Mouse (Mus musculus) lung, postnatal 0 days (tissue): ENCODE measurements around the gene Opcml. TPM values are rescaled to one million over a fixed set of nuclear protein-coding genes. Genes with fewer than 3 reads are reported as not detected.

Experiments
- ATAC-seq: fragments of 200-750 bp; cut with Nextera tagmentation; 2 replicates; pipeline ENCODE4 v1.8.0; 2017; ENCODE audit warnings: moderate library complexity
- DNase-seq: peaks from one replicate; pipeline ENCODE4 v3.0.0-alpha.2; 2016; ENCODE audit warnings: low spot score
- H3K27ac ChIP-seq: fragments of 300-500 bp; sonication (generic); 2 replicates; pipeline ENCODE4 v1.5.1; 2014; ENCODE audit warnings: antibody characterized with exemption, mild to moderate bottlenecking, low read length, mixed read lengths
- H3K27me3 ChIP-seq: fragments of 300-500 bp; sonication (generic); replicated peaks from 2 replicates; pipeline ENCODE4 v1.6.1; 2014; ENCODE audit warnings: low read length, mixed read lengths; ENCODE audit not compliant: insufficient read depth
- H3K36me3 ChIP-seq: fragments of 300-500 bp; sonication (generic); 2 replicates; pipeline ENCODE4 v1.6.1; 2014; ENCODE audit warnings: low read length, mixed read lengths; ENCODE audit not compliant: insufficient read depth
- H3K4me1 ChIP-seq: fragments of 300-500 bp; sonication (generic); 2 replicates; pipeline ENCODE4 v1.6.1; 2014; ENCODE audit warnings: antibody characterized with exemption, low read depth, low read length, mixed read lengths; ENCODE audit not compliant: insufficient read depth
- H3K4me2 ChIP-seq: fragments of 300-500 bp; sonication (generic); replicated peaks from 2 replicates; pipeline ENCODE4 v1.6.1; 2014; ENCODE audit warnings: low read depth, mild to moderate bottlenecking, low read length, moderate library complexity, mixed read lengths
- H3K4me3 ChIP-seq: fragments of 300-500 bp; sonication (generic); 2 replicates; pipeline ENCODE4 v1.5.1; 2014; ENCODE audit warnings: low read depth, low read length
- H3K9ac ChIP-seq: fragments of 300-500 bp; sonication (generic); replicated peaks from 2 replicates; pipeline ENCODE4 v1.6.1; 2014; ENCODE audit warnings: low read depth, mild to moderate bottlenecking
- H3K9me3 ChIP-seq: fragments of 300-500 bp; sonication (generic); 2 replicates; pipeline ENCODE4 v1.6.1; 2016; ENCODE audit warnings: low read length, mixed read lengths
- CTCF ChIP-seq: IDR thresholded peaks from 2 replicates; pipeline ENCODE4 v1.5.1; 2016; ENCODE audit warnings: antibody characterized with exemption, mild to moderate bottlenecking
- EP300 ChIP-seq: IDR thresholded peaks from 2 replicates; pipeline ENCODE4 v1.6.1; 2016; ENCODE audit warnings: antibody characterized with exemption, mild to moderate bottlenecking, control low read depth
- WGBS: fragments of 180-500 bp; shearing (Covaris S2); extraction: QIAGEN DNeasy Blood & Tissue Kit; methylation state at CpG from one replicate; pipeline ENCODE4 v1.1.7; 2014; 5-methylcytosine and 5-hydroxymethylcytosine counted together
- polyA plus RNA-seq: library from polyadenylated mRNA; unstranded; fragments of >200 nt; fragmentation: Nextera tagmentation; extraction: Ambion mirVana; gene quantifications from 2 replicates; pipeline ENCODE4 v1.2.1, GENCODE M21; 2015

Gene Opcml
- polyA plus RNA-seq, 1 experiment from 2014 or later, result 2.5 TPM

DNA sequence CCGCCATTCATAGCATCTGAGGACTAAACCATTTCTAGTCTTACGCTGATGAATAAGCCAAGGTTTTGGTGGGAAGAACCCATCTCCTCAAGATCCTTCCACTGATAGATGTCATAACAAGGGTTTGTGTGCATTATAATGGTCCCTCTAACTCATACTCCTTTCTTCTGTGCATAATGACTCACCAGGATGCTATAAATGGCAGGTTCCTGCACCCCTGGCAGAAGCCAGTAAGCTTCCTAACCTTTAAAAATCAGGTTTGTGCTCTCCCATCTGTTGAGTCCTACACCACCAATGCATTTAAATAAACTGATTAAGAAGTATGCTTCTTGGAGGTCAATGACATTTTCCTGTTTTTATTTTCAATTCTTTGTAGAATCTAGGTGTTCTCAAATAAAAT is 929.6 kb downstream of the Opcml start:
- WGBS, result 75% methylated on average over 2 of the region's 2 CpGs
- no peak for ATAC-seq
- no peak overlapping the region for H3K4me3 ChIP-seq
- TF ChIP-seq CTCF, result no peak
- no peak for TF ChIP-seq EP300
- no peak overlapping the region for H3K4me2 ChIP-seq
- no peaks in the 10 kb centered on the region for H3K36me3 ChIP-seq
- no peak overlapping the region for H3K9ac ChIP-seq
- no peak overlapping the region for H3K27ac ChIP-seq
- H3K9me3 ChIP-seq, result no peaks in the 10 kb centered on the region
- no peaks in the 10 kb centered on the region for H3K4me1 ChIP-seq
- DNase-seq, result no peak
- no peaks in the 10 kb centered on the region for H3K27me3 ChIP-seq

DNA sequence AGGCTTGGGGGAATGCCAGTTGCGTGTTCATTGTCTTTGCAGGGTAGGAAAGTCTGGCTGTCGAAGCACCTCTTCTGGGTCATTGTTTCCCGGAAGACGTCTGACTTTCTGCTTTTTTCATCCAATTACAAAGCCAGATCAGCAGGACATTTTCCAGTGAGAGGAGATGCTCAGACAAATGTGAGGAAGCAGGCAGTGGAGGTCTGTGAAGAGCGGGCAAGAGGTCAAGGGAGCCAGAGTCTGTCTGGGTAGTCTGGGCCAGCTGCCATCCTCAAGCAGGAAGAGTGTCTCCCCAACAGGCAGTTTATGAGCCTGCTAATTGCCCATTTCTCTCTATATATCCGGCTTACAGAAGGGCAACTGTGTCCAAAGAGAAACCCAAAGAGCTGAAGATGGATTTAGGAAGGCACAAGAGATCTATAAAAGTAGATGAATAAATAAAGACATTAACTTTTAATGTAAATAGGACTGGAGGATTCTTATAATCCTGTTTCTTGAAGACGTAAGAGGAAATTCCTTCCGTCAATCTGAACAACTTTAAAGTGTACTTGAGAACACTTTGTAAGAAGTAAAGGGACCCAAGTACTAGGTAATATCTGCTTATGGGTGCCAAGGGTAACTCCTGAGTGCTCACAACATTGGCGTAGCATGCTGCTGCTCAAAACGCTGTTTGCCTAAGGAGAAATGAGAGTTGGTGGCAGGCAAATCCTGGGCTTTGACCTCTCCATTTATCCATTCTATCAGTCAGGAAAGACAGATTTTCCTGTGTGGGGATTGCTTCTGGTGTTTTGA is 941.4 kb downstream of the Opcml start:
- Histone ChIP-seq H3K27ac (no peak overlapping the region), H3K9me3 (no peaks in the 10 kb centered on the region), H3K4me3 (no peak overlapping the region), H3K4me1 (no peaks in the 10 kb centered on the region), H3K4me2 (no peak overlapping the region), H3K36me3 (no peaks in the 10 kb centered on the region), H3K9ac (no peak overlapping the region), H3K27me3 (no peaks in the 10 kb centered on the region)
- TF ChIP-seq CTCF (no peak), EP300 (0 out of 2 replicates have a peak, but pooled peaks have one; percentile 15)
- ATAC-seq (peak; percentile 69), DNase-seq (peak; percentile 70)
- WGBS, result 55% methylated on average over 10 of the region's 10 CpGs

DNA sequence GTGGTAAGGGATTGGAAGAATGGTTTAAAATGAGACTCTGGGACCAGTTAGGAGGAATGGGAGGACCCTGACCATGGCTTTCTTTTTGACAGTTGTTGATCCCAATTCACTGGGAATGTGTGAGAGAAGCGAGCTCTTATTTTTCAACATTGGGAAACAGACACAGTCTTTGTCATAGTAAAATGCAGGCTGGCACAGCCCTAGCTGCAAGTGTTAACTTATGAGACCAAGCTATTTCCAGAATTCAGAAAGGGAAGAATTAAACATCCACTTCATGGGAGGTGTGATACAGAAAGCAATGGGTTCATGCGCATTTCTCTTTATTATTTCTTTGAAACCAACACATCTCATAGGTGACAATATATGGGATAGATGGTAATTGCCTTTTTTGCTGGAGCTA is 947.4 kb downstream of the Opcml start:
- no peak for TF ChIP-seq EP300
- TF ChIP-seq CTCF, result no peak
- Histone ChIP-seq H3K27ac (no peak overlapping the region), H3K4me2 (no peak overlapping the region), H3K4me1 (no peaks in the 10 kb centered on the region), H3K27me3 (no peaks in the 10 kb centered on the region), H3K9me3 (no peaks in the 10 kb centered on the region), H3K4me3 (no peak overlapping the region), H3K36me3 (no peaks in the 10 kb centered on the region), H3K9ac (no peak overlapping the region)
- no peak for ATAC-seq
- 92% methylated on average over 2 of the region's 2 CpGs for WGBS
- no peak for DNase-seq

DNA sequence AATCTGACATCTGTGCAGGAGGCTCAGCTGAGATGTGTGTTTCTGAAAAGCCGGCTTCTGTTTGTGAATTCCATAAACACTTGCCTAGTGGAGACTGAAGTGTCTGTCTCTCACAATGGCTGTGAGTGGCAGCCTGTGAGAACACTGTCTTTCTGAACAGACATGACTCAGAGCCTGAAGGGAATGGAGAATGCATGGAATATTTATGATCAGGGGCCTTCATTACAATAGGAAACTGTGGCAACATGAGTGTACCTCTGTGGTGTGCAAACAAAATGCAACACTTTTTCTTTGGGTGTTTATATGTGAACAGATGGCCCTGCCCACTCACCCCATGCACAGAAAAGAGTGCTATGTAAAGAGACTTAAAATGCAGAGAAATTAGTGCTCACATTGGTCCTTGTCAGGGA is 947.9 kb downstream of the Opcml start:
- Histone ChIP-seq H3K4me3 (no peak overlapping the region), H3K27me3 (no peaks in the 10 kb centered on the region), H3K4me1 (no peaks in the 10 kb centered on the region), H3K9me3 (no peaks in the 10 kb centered on the region), H3K27ac (no peak overlapping the region), H3K9ac (no peak overlapping the region), H3K36me3 (no peaks in the 10 kb centered on the region), H3K4me2 (no peak overlapping the region)
- DNase-seq (no peak), ATAC-seq (no peak)
- 45% methylated on average over 1 of the region's 1 CpGs for WGBS
- TF ChIP-seq EP300 (no peak), CTCF (no peak)

DNA sequence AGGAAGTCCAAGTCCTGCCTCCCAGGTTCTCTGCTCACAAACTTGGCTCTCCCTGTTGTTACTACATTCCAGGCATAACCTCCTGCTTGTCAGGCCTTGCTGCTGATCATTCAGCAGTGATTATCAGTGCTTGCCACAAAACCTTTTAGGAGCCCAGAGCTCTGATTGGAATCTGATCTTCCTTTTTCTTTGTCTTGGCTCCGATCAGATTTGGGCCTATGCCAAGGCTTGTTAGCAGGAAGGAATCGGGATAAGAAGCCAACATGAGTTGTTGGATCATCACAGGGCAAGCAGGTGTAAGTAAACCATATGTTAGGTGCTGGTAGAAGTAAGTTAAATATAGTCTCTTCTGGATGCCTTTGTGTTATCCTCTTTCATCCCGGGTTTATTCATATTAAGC is 954.2 kb downstream of the Opcml start:
- WGBS, result 70% methylated on average over 3 of the region's 3 CpGs
- DNase-seq (no peak), ATAC-seq (no peak)
- Histone ChIP-seq H3K4me1 (no peaks in the 10 kb centered on the region), H3K9me3 (no peaks in the 10 kb centered on the region), H3K27me3 (no peaks in the 10 kb centered on the region), H3K36me3 (no peaks in the 10 kb centered on the region), H3K4me3 (no peak overlapping the region), H3K4me2 (no peak overlapping the region), H3K27ac (no peak overlapping the region), H3K9ac (no peak overlapping the region)
- TF ChIP-seq EP300, result no peak
- TF ChIP-seq CTCF, result no peak

DNA sequence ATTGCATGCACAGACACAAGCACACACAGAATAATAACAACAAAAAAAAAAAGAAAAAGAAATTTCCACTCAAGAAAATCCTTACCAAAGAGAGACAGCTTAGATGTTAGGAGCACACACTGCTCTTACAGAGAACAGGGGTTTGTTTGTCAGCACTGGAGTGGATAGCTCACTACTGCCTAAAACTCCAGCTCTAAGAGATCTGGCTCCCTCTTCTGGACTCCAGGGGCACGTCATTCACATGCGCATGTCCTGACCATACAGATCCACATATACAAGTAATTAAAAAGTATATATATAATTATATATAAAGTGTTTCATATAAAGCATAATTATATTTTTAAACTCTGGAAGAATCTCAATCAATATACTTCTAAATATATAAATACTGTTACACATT is 958.3 kb downstream of the Opcml start:
- WGBS, result 78% methylated on average over 2 of the region's 2 CpGs
- H3K9me3 ChIP-seq, result no peaks in the 10 kb centered on the region
- no peak overlapping the region for H3K9ac ChIP-seq
- no peak for ATAC-seq
- no peaks in the 10 kb centered on the region for H3K27me3 ChIP-seq
- H3K4me1 ChIP-seq, result no peaks in the 10 kb centered on the region
- TF ChIP-seq EP300, result no peak
- TF ChIP-seq CTCF, result peak; percentile 48
- H3K4me2 ChIP-seq, result no peak overlapping the region
- H3K36me3 ChIP-seq, result no peaks in the 10 kb centered on the region
- H3K27ac ChIP-seq, result no peak overlapping the region
- no peak overlapping the region for H3K4me3 ChIP-seq
- DNase-seq, result no peak

DNA sequence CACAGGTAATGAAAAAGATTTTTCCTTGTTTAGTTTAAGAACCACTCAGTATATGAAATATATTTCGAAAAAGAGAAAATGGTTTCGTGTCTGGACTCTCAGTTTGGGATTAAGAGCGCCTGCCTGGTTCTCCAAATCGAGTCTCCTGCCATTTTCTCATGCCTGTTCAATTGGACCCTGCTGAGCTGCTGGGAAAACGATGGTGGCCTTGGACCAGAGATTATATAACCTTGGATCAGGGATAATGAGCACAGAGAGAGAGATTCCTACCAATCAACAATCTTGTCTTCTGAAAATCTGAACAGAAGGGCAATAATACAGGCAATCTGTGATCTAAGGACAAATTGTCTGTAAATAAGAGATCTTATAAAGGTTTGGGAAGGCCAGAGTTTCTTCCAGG is 962.3 kb downstream of the Opcml start:
- 70% methylated on average over 5 of the region's 5 CpGs for WGBS
- DNase-seq (no peak), ATAC-seq (no peak)
- Histone ChIP-seq H3K27me3 (no peaks in the 10 kb centered on the region), H3K27ac (no peak overlapping the region), H3K4me3 (no peak overlapping the region), H3K36me3 (no peaks in the 10 kb centered on the region), H3K4me1 (no peaks in the 10 kb centered on the region), H3K9ac (no peak overlapping the region), H3K4me2 (no peak overlapping the region), H3K9me3 (no peaks in the 10 kb centered on the region)
- TF ChIP-seq CTCF, result no peak
- TF ChIP-seq EP300, result no peak
